Mouse (Mus musculus) retina, embryonic 14.5 days (tissue): ENCODE results near the gene Zfp637.
A peak's percentile ranks its signal among the peaks of the same experiment; 100 is the strongest.
"Not testable (repeated sequence)": the region's sequence is repeated elsewhere in the genome, so short reads cannot be mapped to it uniquely, and the experiment has no call there.

Experiments
- DNase-seq: peaks from one replicate; pipeline ENCODE4 v3.0.0-alpha.2; 2015; ENCODE audit warnings: low spot score

Zfp637 gene

DNA sequence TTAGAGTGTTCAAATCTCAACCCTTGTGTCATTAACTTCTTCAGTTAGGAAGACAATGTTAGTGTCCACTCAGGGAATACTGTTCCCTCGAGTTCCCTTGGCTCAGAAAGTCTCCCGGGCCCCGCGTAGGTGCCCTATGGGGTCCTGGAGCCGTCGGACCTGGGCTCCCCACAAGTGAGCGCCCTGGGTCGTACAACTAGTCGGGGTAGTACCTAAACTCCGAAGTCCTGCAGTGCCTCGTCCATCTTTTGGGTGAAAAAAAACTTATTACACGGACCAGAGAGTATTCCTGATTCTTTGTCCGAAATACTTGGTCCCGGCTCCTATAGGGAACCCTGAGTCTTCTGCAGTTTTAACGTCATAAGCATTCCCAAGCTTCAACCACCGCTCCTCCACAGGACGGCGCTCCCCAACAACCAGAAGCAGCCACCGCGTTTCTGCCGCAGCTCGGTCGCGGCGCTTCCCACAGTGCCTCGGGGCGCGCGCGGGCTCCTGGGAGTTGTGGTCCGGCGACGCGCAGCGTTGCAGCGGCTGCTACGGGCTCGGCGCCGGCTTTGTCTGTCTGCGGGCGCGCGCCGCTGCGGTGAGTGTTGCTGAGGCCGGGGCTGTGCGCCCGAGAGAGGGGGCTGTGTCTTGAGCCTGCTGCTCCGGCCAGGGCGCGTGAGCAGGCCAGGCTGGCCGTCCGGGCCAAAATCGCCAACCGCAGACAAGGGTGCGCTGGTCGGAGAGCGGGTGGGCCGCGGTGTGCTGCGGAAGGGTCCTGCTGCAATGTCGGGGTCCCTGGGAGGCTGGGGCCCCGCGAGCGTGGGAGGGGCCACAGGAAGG lies at the start of gene Zfp637:
TSS of gene Zfp637 (plus strand) at position 495 of the 825 bp plus-strand sequence.
- peak; percentile 97 for DNase-seq

DNA sequence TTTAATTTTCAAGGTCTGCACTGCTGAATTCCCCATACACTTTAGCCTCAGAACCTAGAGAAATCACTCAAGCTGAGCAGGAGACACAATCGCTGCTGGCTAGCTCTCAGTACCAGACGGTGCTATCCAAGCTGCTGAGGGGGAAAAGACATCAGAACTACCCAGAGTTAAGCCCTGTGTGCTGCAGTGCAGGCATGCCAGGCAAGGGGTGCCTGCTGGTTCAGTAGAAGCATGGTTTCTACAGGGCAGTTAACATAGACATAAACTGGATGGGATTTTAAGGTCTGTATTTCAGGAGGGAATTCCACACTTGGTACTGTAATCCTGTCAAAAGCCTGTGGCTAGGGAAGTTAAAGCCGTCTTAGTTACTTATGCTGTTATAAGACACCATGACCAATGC lies 45.7 kb upstream of the Zfp637 start:
- no peak for DNase-seq

DNA sequence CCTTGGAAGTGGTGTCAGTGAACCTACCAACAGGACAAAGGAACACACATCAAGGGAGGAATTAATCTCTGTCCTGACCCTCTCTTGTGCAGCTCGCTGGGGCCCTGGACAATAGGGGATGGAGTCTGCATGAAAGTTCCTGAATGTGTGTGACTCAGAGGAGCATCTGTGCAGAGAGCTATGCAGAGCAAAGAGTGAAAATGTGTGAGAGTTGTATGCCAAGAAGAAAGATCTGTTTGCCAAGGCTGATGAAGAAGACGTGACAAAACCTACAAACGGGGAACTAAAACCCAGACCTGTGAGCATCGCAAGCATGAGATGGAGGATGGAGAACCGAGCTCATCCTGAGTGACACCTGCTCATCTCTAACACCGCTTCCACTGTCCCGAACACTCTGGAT lies 40.2 kb upstream of the Zfp637 start:
- no peak for DNase-seq

DNA sequence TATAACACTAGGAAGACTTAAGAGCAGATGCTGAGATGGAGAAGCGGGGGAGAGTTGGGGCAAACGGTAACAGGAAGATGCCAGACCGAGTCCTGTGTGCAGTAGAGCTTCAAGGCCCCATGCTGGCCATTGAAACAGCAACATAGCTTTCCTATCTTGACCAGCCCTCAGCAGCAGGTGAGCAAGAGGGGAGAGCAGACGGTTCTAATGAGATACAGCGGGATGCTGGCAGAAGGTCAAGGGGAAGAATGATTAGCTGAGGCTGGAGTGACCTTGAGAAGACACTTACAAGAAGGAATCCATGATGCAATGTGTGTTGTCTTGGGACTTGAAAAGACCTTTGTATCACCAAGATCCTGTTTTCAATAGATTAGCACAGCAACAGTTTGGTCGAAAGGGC lies 39.2 kb upstream of the Zfp637 start:
- no peak for DNase-seq

DNA sequence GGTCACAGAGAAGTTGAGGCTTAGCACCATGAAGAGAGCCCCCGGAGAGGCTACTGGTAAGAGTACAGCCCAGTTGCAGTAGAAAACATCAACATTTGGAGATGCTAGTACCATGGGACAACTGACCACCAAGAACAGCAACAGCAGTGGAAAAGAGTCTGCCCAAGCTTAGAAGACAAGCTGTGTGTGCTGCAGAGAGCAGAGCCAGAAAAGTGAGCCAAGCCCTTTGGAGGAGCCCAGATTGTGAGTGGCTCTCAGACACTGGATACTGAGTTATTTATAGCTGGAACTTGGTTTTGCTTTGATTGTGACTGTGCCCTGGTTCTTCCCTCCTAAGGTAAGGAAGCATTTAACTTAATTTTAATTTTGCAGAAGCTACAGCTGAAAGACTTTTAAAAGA lies 33.2 kb upstream of the Zfp637 start:
- DNase-seq, result no peak

DNA sequence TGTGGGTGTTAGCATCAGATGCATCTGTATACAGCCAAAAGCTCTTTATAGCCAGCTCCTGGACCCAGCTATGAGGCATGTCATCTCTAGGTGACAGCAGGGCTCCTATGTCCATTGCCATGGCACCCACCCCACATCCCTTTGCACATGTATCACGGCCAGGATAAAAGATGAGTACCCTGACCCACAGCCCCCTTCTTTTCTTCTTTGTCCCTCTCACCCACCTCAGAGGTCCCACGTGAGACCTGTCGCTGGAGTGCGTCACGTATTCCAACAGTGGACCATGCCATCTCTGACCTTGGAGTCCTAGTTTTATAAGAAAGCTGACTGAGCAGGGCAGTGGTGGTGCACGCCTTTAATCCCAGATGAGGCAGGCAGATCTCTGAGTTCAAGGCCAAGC lies 31.2 kb upstream of the Zfp637 start:
- no peak for DNase-seq

DNA sequence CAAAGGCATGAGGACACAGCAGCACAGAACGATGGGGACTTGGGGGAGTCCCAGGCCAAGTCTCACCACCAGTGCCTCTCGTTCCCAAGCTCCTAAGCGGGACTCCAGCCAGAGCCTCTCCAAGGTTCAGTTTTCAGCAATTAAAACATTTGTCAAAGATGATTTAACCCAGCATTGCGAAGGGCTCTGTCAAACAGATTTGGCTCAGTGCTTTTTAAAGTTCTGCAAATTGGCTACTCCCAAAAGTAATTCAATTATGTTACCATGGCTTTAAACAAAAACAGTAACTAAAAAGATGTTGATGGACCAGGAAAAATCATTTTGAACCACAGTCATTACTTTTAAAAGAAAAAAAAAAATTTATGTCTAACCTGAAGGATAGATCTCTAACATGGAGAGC lies 30.3 kb upstream of the Zfp637 start:
- no peak for DNase-seq

DNA sequence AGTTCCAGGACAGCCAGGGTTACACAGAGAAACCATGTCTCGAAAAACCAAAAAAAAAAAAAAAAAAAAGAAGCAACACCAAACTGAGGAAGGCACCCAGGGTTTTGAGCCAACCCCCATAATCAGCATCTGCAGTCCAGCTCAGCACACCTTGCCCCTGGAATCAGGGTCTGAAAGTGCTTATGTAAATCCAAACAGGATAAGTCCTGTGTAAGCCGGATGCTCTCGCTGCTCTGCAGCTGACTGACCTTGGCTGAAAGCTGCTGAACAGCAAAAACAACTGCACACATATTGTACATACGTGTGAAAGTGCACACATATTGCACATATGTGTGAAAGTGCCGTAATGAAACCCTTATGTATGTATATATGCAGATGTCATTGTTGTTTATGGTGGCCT lies 29.7 kb upstream of the Zfp637 start:
- DNase-seq, result no peak

DNA sequence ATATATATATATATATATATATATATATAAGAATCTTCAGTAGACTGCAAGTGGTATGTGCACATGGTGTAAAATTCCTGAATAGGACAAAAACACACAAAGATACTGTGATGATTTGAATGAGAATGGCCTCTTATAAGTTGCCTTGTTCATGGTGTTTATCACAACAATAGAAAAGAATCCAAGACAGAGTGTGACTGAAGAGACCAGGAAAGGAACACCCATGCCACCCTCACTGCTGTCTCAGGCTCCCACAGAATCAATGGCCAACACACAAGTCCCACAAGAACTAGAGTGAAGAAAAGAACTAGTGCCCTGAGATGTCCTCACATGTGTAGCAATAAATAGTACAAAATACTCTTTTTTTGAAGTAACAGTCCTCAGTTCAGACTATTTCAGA lies 26.3 kb upstream of the Zfp637 start:
- DNase-seq, result no peak

DNA sequence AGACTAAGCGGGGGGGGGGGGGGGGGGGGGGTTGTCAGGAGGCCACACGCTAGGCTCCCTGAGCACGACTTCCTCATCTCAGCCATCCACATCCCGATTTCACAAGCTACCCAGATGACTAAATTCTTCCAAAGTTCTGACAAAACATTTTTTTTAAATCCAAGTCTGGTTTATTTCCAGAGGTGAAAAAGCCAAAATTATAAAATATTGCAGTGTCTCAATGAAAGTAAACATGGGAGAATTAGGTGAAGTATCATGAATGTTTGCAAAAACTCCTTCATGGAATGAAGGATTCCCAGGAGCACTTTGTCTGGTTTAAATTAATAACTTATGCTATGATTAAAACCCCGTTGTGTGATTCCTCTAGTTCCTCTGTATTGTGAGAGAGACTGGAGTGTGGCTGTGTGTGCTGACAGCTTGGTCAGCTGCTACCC lies 23.9 kb upstream of the Zfp637 start:
- DNase-seq, result no peak

DNA sequence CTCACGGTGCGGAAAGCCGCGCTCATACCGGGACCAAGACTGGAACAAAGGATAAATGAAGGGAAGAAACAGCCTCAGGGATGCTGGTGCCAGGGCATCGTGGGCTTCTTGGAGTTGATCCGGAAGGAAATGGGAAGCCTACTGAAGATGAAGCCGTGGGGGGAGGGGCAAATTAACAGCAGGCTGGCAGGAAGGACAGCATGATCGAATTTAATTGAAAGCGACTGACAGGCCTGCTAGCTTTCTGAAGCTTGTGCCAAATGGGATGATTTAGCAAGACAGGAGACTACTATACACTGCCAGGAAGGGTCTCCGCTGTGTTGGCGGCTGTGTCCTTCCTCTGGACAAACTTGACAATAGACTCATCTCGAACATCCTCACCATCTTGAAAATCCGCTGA lies 20.7 kb upstream of the Zfp637 start:
- DNase-seq, result no peak

DNA sequence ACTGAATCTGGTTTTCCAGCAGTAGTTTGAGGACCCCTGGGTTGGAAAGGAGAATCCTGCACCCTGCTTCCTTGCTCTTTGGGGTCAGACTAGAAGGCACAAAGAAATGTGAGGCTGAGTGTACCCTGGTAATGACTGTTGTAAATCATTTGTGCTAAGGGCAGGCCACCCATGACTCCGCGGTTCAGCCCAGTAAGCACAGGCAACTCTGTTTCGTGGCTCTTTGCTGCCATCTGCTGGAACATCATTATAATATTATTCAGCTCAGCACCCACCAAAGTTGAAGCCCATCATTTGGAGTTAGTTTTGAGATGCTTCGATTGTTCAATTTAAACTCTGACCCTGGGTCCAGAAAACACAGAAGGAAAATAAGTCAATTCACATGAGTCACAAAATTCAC lies 15.6 kb upstream of the Zfp637 start:
- peak; percentile 91 for DNase-seq

DNA sequence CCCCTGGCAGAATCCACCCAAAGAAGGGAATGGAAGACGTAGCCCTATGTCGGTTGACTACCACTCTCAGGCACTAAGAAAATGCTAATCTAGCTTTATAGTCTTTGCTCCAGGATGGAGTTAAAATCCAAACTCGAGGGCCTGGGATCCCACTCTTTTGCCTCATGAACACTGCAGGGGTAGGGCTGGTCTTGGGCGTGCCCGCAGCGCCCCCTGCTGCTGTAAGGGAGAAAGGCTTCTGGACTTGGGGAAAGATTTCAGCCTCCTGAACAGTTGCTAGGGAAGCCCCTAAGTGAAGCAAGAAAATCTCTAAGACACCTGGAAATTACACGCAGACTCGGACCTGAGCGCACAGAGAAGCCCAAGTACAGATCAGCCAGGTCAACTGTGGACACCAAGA lies 12.7 kb upstream of the Zfp637 start:
- DNase-seq, result peak; percentile 82

DNA sequence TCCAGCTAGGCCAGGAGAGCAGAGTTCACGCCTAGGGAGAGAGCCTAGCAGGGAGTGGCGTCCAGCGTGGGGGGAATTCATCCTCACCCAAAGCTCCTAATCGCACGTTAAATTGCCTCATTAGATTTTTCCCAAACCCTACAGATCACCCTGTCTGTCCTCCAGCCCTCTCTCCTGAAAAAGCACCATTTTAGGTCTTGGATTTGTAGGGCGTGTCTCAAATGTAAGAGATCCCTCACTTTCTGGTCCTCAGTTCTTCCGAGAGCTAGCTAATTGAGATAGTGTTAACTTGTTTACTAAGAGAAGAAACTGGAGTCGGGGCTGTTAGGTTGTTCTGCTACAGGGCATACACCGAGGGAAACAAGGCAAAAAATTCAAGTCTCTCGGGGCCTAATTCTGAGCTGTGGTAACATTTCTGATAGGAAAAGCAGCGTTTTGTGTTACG lies 553 bp downstream of the Zfp637 start:
- no peak for DNase-seq

DNA sequence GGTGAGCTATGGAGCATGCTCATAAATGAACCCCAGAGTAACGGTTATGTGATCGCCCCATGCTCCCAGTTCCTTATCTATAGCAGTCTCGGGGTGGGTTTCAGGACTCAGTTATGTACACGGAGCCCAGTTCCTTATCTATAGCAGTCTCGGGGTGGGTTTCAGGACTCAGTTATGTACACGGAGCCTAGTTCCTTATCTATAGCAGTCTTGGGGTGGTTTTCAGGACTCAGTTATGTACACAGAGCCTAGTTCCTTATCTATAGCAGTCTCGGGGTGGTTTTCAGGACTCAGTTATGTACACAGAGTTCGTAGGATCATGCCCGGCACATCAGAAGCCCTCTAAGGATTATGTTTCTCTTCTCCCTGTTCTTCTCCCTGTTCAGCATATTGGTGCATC lies 3.6 kb downstream of the Zfp637 start:
- no peak for DNase-seq

DNA sequence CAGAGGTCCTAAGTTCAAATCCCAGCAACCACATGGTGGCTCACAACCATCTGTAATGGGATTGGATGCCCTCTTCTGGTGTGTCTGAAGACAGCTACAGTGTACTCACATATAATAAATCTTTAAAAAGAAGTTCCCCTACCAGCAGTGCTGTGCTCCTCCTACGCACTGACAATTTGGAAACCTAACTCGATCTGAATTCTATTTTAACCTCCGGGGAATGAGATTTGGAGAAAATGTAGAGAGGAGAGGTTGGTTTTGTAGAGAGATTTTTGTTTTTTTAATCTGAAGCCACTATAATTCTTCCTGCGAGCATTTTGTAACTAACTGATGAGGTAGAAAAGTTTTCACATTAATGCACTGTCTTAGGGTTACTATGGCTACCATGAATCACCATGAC lies 5.7 kb downstream of the Zfp637 start:
- not testable (repeated sequence) for DNase-seq

DNA sequence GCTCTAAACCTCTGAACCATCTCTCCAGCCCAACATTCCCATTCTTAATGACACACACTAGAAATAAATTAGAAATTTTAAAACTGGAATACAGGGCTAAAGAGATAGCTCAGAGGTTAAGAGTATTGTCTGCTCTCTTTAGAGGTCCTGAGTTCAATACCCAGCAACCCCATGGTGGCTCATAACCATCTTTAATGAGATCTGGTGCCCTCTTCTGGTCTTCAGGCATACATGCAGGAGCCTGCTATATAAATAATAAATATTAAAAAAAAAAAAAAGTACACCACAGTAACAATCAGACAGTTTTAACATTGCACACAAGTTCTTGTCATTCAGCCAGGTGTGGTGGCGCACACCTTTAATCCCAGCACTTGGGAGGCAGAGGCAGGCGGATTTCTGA lies 6.8 kb downstream of the Zfp637 start:
- DNase-seq, result no peak

DNA sequence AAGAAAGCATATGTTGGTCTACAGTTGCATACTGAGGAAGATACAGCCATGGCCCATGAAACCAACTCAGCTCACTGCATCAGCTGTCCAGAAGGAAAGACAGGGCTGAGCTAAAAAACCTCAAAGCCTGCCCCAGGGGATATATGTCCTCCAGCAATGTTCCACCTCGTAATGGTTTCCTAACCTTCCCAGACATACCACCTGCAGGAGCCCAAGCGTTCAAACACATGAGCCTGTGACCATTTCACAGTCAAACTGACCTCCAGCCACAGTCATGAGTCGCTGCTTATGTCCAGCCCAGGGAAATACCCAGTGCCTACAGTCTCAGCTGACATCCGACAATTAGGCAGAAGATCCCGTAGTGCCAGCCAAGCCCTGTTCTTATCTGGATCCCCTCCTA lies 7.6 kb downstream of the Zfp637 start:
- DNase-seq, result no peak

DNA sequence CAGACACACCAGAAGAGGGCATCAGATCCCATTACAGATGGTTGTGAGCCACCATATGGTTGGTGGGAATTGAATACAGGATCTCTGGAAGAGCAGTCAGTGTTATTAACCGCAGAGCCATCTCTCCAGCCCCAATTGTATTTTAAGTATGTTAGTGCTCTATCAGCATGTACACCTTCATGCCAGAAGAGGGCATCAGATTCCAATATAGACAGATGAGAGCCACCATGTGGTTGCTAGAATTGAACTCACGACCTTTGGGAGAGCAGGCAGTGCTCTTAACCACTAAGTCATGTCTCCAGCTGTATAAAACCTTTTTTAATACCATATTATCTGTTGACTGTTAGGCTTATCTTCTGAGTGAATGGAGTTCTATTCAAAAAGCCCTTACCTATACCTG lies 10.8 kb downstream of the Zfp637 start:
- DNase-seq, result no peak

DNA sequence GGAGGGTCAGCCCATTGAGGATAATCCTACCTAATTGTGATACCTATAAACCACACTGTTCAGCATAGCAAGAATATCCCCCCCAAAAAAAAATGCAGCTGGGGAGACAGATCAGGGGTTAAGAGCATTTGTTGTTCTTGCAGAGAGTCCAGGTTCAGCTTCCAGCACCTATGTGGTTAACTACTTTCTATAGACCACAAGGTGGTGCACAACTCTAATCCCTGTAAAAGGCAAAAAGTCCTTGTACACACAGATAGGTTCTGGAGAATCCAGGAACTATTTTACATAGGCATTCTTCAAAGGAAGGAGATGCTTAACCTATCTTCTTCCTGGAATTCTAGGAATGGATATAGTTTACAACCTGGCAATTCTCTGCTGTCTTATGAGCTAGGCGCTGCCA lies 17.0 kb downstream of the Zfp637 start:
- peak; percentile 16 for DNase-seq

DNA sequence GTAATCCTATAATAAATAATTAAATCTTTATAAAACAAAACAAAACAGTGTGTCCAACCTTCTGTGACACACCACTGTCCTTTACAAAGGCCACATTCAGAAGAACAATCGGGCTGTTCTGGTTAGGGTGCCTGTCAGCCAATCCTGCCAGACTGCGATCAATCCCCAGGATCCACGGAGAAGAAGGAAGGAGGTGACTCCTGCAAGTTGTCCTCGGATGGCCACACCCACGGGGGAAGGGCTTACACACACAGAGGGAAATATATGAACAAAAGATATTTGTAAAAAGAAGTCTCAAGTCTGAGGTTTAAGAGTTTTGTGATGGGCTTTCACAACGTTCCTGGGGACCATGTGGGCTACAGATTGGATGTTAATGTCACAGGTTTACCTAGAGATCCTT lies 20.9 kb downstream of the Zfp637 start, which contains the start of gene Zfp239:
TSS of gene Zfp239 (plus strand) at position 253 of the 400 bp plus-strand sequence.
- no peak for DNase-seq

DNA sequence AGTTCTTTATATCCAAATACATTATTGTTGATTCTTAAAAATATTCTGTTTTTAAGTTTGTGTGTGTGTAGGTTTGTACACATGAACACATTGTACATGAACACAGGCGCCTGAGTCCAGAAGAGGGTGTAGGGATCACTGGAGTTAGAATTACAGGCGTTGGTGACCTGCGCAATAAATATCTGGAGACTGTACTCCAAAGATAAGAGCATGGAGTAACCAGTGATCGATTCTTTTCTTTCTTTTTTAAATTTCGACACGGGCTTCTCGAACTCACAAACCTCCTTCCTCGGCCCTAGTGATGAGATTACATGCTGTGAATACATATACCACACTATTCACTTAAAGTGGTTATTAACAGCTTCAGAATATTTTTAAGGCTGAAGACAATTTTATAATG lies 21.5 kb downstream of the Zfp637 start:
- DNase-seq, result no peak

DNA sequence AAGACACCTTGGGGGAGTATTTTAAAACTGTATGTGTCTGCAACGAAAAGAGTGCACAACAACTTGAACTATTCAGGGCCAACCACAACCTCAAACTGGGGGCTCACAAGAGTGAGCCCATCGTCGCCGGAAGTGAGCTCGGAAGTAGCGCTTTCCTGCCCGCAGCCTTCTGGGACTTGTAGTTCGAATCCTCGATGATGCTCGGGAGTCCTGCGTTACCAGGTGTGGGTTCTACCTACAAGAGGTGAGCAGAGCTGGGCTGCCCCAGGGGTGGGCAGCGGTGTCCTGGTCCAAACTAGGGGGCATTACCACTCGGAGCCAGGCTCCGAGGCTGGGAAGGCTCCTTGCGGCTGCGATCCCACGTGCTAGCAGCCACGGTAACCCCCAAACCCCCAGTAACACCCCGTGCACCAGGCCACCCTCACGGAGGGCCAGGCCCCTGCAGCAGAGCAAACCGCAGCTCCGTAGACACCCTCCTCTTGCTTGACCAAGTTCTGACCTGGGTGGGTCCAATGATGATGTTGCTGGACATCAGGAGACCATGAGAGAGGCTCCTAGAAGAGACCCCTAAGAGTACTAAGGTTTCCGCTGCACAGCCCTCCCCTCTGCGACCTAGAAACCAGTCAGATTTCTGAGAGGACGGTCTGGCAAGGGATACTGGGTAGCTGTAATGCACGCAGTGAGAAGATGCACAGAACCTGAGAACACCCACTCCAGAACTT lies 22.1 kb downstream of the Zfp637 start:
- peak; percentile 70 for DNase-seq
